Mouse (Mus musculus): ENCODE data around the gene Slc2a9. TPM values are rescaled to one million over a fixed set of nuclear protein-coding genes. Genes with fewer than 3 reads are reported as not detected.

The Slc2a9 gene
- 1 to 10 TPM; 1.4 to 6.2 (median 3.7) TPM for total RNA-seq (2022)

DNA sequence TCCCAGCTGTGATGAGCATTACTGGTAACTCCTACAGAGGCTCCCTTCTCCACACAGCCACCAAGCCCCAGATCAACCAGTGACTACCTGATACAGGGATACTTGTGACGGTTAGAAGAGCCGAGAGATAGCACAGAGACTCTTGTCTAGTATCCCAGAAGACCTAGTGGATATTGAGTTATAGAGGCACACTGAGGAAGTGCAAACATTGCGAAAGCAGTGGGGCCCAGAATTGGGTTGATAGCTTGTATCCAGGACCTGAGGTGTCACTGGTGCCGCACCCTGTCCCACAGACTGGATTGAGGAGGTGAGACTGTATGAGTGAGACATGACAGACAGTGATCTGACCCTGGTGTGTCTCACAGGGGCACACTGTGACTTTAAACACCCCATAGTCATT, at the start of gene Slc2a9:
TSS of gene Slc2a9 (minus strand) at position 152 of the 400 bp plus-strand sequence.
- DNase-seq = no peak

DNA sequence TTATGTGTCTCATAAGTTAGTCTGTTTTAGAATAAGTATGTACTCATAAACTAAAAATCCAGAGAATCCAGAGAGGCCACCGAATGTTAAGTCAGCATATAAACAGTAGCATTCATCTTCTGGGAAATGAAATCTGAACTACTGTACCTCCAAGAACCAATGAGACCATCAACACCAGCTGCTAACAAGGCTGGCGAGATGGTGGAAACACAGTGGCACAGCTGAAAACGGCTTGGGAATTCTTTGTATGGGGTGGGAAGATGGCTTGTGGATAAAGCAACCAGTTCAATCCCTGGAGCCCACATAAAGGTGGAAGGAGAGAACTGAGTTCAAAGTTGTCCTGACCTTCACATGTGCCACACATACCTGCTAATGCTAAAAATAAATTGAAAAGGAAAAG, 49.7 kb upstream of the Slc2a9 start:
- DNase-seq = no peak

- no peak for DNase-seq
These were observed 47.4 kb upstream of the Slc2a9 start for GRCm38 (mm10) chr5:38550221-38550768.

GRCm38 (mm10) chr5:38549461-38549909, 46.5 kb upstream of the Slc2a9 start:
- DNase-seq = no peak

DNA sequence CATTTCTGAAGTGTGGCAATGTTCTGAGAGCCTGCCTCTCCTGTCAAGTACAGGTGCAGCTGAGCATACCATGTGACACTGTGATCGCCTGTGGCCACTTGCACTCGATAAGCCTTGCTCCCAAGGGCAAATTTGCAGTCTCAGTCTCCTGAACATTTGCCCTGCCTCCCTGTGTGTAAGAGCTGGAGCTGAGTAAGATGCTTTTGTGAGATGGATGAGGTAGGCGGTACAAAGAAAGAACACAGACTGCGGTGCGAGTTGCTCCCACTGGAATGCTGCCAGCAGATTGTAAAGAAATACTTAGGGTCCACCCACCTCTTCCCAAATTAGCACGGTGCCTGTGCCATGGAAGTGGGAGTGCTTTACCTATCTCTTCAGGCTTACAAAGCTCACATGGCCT, 44.4 kb upstream of the Slc2a9 start:
- no peak for DNase-seq

DNA sequence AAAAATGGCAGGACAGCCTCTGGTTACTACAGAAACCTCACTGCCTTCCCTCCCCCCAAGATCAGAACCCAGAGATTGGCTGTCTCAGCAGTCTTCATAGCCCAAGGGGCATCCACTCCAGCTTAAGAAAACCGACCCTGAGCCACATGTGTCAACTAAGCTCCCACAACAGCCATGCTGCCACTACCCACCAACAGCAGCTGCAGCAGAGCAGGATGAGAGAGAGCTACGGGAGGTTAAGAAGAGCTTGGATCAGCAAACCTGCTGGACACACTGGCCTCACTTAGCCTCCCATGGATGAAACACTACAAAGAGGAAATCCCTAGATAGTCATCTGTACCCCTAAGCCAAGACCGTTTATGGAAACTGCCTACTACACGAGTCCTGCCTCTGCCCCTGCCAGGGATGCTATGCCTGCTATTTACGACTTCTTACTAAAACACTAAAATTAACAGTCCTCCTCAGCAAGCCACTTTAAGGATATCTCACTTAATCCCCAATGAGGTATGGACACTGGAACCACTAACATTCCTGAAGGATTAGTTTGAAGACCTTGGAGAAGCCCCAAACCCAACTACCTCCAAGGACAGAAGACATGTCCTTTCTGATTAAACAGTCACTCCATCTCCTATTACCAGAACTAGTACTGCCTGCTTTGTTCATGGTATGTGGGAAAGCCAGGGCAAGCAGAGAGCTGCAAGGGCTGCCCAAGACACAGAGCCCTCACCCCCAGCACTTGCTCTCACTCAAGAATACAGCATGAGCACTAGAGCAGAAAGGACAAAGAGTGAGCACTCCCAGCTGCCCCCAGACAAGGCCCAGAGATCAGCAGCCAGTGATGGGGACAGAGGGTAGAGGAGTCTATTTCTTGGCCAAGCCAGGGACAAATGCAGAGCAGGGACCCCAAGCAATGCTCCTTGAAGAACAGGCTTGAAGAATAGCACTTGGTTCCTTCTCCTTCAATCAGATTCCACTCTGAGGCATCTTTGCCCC, 41.8 kb upstream of the Slc2a9 start:
- no peak for DNase-seq

DNA sequence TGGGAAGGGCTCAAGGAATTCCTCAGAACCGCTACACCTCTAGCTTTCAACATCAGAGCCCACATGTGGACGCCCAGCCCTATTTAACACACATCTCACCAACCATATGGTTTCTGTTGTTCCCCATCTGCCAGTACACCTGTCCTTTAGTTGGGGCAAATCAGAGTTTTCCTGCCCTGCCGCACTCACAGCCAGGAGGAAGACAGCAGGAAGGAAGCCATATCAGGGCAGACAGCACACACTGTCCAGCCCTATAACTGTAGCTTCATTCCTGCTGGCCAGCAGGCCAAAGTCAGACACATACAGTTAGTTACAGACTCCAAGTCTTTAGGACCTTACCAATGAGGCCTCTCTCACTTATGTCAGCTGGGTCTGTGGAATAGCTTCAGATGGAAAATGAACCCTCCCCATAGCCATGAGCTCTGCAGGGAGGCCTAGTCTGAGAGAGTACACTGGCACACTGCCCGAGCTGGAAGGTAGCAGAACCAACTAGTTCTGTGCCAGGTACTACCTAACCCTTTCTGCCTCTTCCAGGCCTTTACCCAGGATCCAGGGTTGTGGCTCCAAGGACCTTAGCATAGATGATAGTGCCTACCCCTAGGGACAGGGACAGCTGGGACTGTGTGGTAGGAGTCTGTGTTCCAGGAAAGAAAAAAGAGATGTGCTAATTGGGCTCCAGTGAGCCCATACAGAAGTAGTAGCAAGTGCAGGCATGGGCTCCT, 40.7 kb upstream of the Slc2a9 start:
- DNase-seq = no peak

- no peak for DNase-seq
These were observed 38.8 kb upstream of the Slc2a9 start for GRCm38 (mm10) chr5:38541728-38542127.

- no peak for DNase-seq
These were observed 38.0 kb upstream of the Slc2a9 start for GRCm38 (mm10) chr5:38540898-38541297.

- no peak for DNase-seq
These were observed 35.6 kb upstream of the Slc2a9 start for GRCm38 (mm10) chr5:38538508-38538907.

GRCm38 (mm10) chr5:38537845-38538244, 34.9 kb upstream of the Slc2a9 start:
- no peak for DNase-seq

- no peak for DNase-seq
These were observed 33.9 kb upstream of the Slc2a9 start for GRCm38 (mm10) chr5:38536822-38537221.

DNA sequence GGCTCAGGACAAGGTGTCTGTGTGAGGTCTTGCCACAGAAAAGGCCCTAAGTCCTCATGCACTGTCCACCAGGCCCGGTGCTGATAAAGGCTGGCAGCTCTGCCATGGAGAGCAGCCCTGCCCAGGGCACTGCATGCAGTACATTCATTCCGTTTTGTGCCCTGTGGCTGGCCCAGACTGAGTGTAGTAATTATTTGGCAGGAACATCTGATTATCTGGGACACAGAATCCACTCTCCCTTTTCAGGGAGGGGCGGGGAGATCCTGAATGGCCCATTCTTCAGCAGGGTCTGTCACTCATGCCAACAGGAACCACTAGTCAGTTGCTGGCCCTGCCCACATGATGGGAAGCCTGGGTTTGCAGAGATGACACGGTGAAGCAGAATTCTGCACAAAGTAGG, 29.1 kb upstream of the Slc2a9 start:
- no peak for DNase-seq

DNA sequence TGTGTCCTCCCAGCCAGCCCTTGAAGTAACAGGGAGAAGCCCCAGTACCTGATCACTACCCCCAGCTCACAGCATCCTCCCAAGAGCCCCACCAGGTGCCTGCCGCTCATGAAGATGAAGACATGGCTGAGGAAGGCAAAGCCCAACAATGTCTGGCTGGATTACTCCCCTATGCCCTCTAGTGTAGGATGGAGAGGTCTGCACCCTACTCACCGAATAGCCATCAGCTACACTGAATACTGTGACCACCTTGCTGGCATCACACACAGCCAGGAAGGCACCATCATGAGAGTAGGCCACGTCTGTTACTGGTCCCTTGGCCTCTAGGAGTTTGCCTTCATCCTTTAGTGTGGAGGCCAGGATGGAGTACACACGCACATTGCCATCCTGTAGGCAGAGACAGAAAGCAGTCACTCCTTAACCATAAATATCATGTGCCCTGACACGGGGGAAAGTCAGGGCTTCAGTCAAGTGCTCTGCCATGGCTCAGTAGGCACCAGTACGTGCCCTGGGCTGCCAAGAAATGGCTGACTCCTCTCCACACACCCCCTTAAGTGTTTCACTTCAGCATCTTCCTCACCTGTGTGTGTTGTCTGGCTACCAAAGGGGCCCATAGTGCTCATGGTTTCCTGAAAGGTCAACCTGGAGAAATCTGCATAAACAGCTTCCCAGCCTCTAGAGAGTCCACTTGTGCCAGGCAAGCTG, 26.9 kb upstream of the Slc2a9 start:
- no peak for DNase-seq

- no peak for DNase-seq
These were observed 20.0 kb upstream of the Slc2a9 start for GRCm38 (mm10) chr5:38522977-38523376.

DNA sequence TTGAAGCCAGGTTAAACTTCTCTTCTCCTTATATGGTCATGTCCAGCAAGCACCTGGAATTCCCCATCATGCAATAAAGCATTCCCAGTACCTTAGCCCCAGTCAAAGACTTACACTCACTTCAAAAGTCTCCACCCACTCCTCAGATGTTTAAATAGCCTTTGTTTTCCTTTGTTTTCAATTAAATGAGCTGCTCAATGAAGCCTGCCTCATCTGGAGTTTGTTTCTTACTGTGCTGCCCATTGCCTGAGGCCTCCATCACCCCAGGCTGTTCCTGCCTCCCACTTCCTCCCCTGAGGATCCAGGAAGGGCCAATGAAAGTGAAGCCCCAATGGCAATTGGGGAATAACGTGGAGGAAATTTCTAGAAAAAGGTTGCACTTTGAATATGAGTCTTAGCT, 17.9 kb upstream of the Slc2a9 start:
- DNase-seq = no peak

DNA sequence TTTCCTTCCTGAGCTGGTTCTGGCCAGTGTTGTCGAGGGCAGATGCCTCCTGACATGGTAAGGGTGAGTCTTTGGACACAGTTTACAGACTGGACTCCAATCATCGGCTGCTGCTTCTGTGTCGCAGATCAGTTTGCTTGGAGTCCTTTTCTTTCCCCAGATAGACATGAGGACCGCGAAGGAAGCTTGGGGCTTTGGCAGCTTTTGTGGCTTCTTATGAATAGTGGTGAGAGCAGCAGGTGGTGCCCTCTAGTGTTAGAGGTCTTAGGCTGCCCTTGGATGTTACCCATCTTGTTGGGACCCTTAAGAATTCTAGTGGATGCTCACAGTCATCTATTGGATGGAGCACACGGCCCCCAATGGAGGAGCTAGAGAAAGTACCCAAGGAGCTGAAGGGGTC, 13.3 kb upstream of the Slc2a9 start:
- DNase-seq = no peak

- DNase-seq = no peak
These were observed 10.0 kb upstream of the Slc2a9 start for GRCm38 (mm10) chr5:38512991-38513390.

- no peak for DNase-seq
These were observed 6.6 kb upstream of the Slc2a9 start for GRCm38 (mm10) chr5:38509568-38509967.

DNA sequence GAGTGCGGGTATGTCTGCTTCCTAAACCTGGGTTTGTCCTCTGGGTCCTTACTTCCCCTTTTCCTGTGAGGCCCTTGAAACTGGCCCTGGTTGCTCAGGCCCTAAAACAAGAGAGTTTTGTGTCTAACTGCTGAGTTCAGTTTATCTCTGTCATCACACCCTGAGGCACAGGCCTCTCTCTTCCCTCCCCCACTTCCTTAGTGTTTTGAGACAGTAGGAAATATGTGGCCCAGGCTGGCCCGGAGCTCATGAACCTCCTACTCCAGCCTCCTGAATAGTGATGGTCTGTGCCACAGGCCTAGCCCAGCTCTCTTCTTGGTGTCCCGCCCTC, 2.5 kb upstream of the Slc2a9 start:
- DNase-seq = no peak

DNA sequence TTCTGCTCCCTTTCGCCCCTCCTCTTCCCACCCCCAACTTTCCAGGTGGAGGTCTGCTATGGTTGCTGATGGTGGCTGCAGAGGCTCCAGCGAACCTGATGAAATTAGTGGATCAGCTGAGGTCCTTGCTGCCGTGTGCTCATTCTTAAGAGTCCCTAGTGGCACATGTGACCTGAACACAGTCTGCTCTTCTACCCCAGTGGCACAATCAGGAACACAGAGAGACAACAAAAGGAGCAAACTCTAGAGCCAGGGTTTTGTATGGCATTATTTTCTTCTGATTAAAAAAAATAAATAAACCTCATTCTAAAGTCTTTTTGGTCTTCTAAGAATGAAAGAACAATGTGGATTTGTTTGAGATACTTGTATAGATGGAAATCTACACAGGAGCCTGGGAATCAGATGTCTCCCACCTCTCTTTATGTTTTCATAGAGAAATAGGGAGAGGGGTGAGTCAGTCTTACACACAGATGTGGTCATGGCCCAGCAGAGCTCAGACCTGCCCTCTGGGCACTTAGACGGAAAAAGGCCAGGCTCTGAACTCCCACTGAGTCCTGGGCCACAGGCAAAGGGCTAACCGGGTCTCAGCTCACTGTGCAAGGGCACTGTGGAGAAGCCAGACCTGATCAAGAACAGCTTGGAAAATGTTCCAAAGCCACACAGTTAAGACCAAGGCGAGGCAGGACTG, 1.9 kb upstream of the Slc2a9 start:
- DNase-seq = no peak

- DNase-seq = no peak
These were observed 1.2 kb upstream of the Slc2a9 start for GRCm38 (mm10) chr5:38504116-38504515.

Data from adrenal gland, adult 8-10 months (tissue).